Mouse (Mus musculus) heart, adult 2 months (tissue): ENCODE results near the gene Krt18.

Source experiments
- EP300 ChIP-seq: fragments of 200-500 bp; IDR thresholded peaks from 2 replicates; pipeline ENCODE4 v1.6.1; 2011; ENCODE audit warnings: low read depth, low read length, control low read depth; ENCODE audit not compliant: insufficient read depth
- POLR2A ChIP-seq: fragments of 200-500 bp; IDR thresholded peaks from 2 replicates; pipeline ENCODE4 v1.6.1; 2011; ENCODE audit warnings: mild to moderate bottlenecking, low read depth, low read length, control low read depth; ENCODE audit not compliant: insufficient read depth

- TF ChIP-seq EP300 (no peak), POLR2A (no peak)
These were observed 25.1 kb upstream of the Krt18 start for GRCm38 (mm10) chr15:102002646-102003488.
